Mouse (Mus musculus) embryonic facial prominence, embryonic 14.5 days (tissue): ENCODE data around the gene Eif4a1. TPM values are rescaled to one million over a fixed set of nuclear protein-coding genes. Genes with fewer than 3 reads are reported as not detected.
A peak's percentile ranks its signal among the peaks of the same experiment; 100 is the strongest.
"Not testable (repeated sequence)": the region's sequence is repeated elsewhere in the genome, so short reads cannot be mapped to it uniquely, and the experiment has no call there.

Experiments
- ATAC-seq: fragments of 200-750 bp; cut with Nextera tagmentation; 2 replicates; pipeline ENCODE4 v1.8.0; 2017; ENCODE audit warnings: low read depth, moderate number of reproducible peaks, moderate TSS enrichment
- DNase-seq: peaks from one replicate; pipeline ENCODE4 v3.0.0-alpha.2; 2015; ENCODE audit warnings: low spot score
- H3K27ac ChIP-seq: fragments of 300-500 bp; sonication (generic); replicated peaks from 2 replicates; pipeline ENCODE4 v1.5.1; 2014; ENCODE audit warnings: low read depth, mild to moderate bottlenecking, low read length, moderate library complexity
- H3K27me3 ChIP-seq: fragments of 300-500 bp; sonication (generic); replicated peaks from 2 replicates; pipeline ENCODE4 v1.6.1; 2014; ENCODE audit warnings: low read length; ENCODE audit not compliant: control insufficient read depth, insufficient read depth
- H3K36me3 ChIP-seq: fragments of 300-500 bp; sonication (generic); 2 replicates; pipeline ENCODE4 v1.6.1; 2014; ENCODE audit warnings: low read length, mixed read lengths; ENCODE audit not compliant: control insufficient read depth, insufficient read depth
- H3K4me1 ChIP-seq: fragments of 300-500 bp; sonication (generic); 2 replicates; pipeline ENCODE4 v1.6.1; 2014; ENCODE audit warnings: antibody characterized with exemption, low read length; ENCODE audit not compliant: control insufficient read depth, insufficient read depth
- H3K4me2 ChIP-seq: fragments of 300-500 bp; sonication (generic); 2 replicates; pipeline ENCODE4 v1.6.1; 2014; ENCODE audit warnings: low read depth, mild to moderate bottlenecking, low read length, moderate library complexity, mixed read lengths
- H3K4me3 ChIP-seq: fragments of 300-500 bp; sonication (generic); 2 replicates; pipeline ENCODE4 v1.5.1; 2014; ENCODE audit warnings: low read depth, mild to moderate bottlenecking, low read length
- H3K9ac ChIP-seq: fragments of 300-500 bp; sonication (generic); 2 replicates; pipeline ENCODE4 v1.6.1; 2014; ENCODE audit warnings: low read depth, mild to moderate bottlenecking, low read length, moderate library complexity, mixed read lengths
- H3K9me3 ChIP-seq: fragments of 300-500 bp; sonication (generic); 2 replicates; pipeline ENCODE4 v1.6.1; 2016; ENCODE audit warnings: low read length; ENCODE audit not compliant: control insufficient read depth
- WGBS: fragments of 180-500 bp; shearing (Covaris S2); extraction: QIAGEN DNeasy Blood & Tissue Kit; methylation state at CpG from one replicate; pipeline ENCODE4 v1.1.7; 2014; 5-methylcytosine and 5-hydroxymethylcytosine counted together
- microRNA counts: library from miRNA; unstranded; fragments of <30 nt; microRNA quantifications from one replicate; lab custom pipeline; 2017
- microRNA-seq: library from miRNA; unstranded; fragments of <30 nt; microRNA quantifications from one replicate; pipeline ENCODE4, GENCODE M21; 2016; ENCODE audit warnings: borderline number of aligned reads
- polyA plus RNA-seq: library from polyadenylated mRNA; unstranded; fragments of >200 nt; fragmentation: Nextera tagmentation; extraction: Ambion mirVana; gene quantifications from 2 replicates; pipeline ENCODE4 v1.2.1, GENCODE M21; 2014

The Eif4a1 gene
- polyA plus RNA-seq, 1 experiment from 2014 or later, result 525 TPM

GRCm38 (mm10) chr11:69624339-69624738, 47.9 kb downstream of the Eif4a1 start:
- not testable (repeated sequence) for H3K4me3 ChIP-seq, H3K4me2 ChIP-seq, H3K27ac ChIP-seq, H3K9ac ChIP-seq, H3K36me3 ChIP-seq, DNase-seq, H3K4me1 ChIP-seq, H3K9me3 ChIP-seq, ATAC-seq, H3K27me3 ChIP-seq
- WGBS, result 90% methylated on average over 2 of the region's 2 CpGs

- 61% methylated on average over 4 of the region's 4 CpGs for WGBS
- Histone ChIP-seq H3K4me1 (peaks cover 3% of the 10 kb centered on the region; the same call in 1 of the 2 replicates), H3K36me3 (no peaks in the 10 kb centered on the region; the same call in 1 of the 2 replicates), H3K9ac (peak overlapping the region; percentile 80; the same call in 1 of the 2 replicates), H3K4me3 (peak overlapping the region; percentile 61; the same call in 1 of the 2 replicates), H3K27me3 (no peaks in the 10 kb centered on the region), H3K27ac (no peak overlapping the region), H3K9me3 (no peaks in the 10 kb centered on the region), H3K4me2 (peak overlapping the region; percentile 88)
- ATAC-seq (no peak), DNase-seq (no peak)
These were observed 49.2 kb downstream of the Eif4a1 start for GRCm38 (mm10) chr11:69623006-69623405.

- H3K27me3 ChIP-seq, result no peaks in the 10 kb centered on the region
- peak overlapping the region; percentile 88 for H3K4me2 ChIP-seq
- H3K9me3 ChIP-seq, result no peaks in the 10 kb centered on the region
- DNase-seq, result no peak
- H3K4me1 ChIP-seq, result peaks cover 3% of the 10 kb centered on the region; the same call in 1 of the 2 replicates
- no peak for ATAC-seq
- H3K9ac ChIP-seq, result peak overlapping the region; percentile 80
- peak overlapping the region; percentile 61 for H3K4me3 ChIP-seq
- H3K36me3 ChIP-seq, result no peaks in the 10 kb centered on the region; the same call in 1 of the 2 replicates
- peak overlapping the region; percentile 86 for H3K27ac ChIP-seq
- 18% methylated on average over 6 of the region's 6 CpGs for WGBS
These were observed 49.8 kb downstream of the Eif4a1 start for GRCm38 (mm10) chr11:69622406-69622805.

- Histone ChIP-seq H3K4me2 (peak within 1 kb of the TSS; percentile 88), H3K9me3 (no peaks in the 10 kb centered on the region), H3K27me3 (no peaks in the 10 kb centered on the region), H3K27ac (peak within 1 kb of the TSS; percentile 86), H3K4me3 (peak within 1 kb of the TSS; percentile 61), H3K4me1 (peaks cover 3% of the 10 kb centered on the region; the same call in 1 of the 2 replicates), H3K9ac (peak within 1 kb of the TSS; percentile 80), H3K36me3 (no peaks in the 10 kb centered on the region; the same call in 1 of the 2 replicates)
- WGBS, result under 1% methylated on average over 20 of the region's 20 CpGs
- DNase-seq, result peak; percentile 94
- peak; percentile 87 for ATAC-seq
These were observed 50.5 kb downstream of the Eif4a1 start, which contains the start of gene Sat2 for GRCm38 (mm10) chr11:69621571-69622268. Sat2 (plus strand) TSS chr11:69622024.

DNA sequence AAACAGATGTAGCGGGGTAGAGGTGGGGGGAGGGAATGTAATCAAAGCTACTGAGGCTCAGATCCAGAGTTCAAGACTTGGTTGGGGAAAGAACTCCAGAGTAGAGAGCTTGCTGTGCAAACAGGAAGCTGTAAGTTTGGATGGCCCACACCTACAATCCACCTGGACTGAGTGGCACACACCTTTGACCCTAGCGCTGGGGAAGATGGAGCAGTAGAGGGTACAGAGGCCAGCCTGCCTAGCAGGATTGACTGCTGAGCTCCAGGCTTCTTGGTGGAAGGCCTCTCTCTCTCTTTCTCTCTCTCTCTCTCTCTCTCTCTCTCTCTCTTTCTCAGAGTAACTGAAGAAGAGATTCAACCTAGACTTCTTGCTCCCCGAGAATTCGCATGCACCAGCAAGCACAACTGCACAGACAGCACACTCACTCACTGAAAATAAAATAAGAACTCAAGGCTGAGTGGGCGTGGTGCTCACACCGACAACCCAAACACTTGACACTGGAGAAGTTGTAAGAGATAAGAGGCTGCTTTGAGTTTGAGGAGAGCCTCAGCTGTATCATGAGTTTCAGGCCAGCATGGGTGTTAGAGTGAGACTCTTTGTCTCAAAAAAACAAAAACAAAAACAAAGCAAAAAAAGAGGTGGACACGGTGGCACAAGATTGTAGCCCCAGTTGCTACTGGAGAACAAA, 51.7 kb downstream of the Eif4a1 start:
- ATAC-seq, result no peak
- DNase-seq, result no peak
- 85% methylated on average over 7 of the region's 7 CpGs for WGBS
- Histone ChIP-seq H3K9me3 (no peaks in the 10 kb centered on the region), H3K27ac (no peak overlapping the region), H3K27me3 (no peaks in the 10 kb centered on the region), H3K9ac (no peak overlapping the region), H3K4me2 (no peak overlapping the region), H3K4me1 (peaks cover 3% of the 10 kb centered on the region; the same call in 1 of the 2 replicates), H3K36me3 (no peaks in the 10 kb centered on the region; the same call in 1 of the 2 replicates), H3K4me3 (no peak overlapping the region)

- no peak within 1 kb of the TSS for H3K4me3 ChIP-seq
- H3K9me3 ChIP-seq, result no peaks in the 10 kb centered on the region
- DNase-seq (no peak), ATAC-seq (no peak)
- peaks cover 5% of the 10 kb centered on the region for H3K4me1 ChIP-seq
- H3K27ac ChIP-seq, result no peak within 1 kb of the TSS
- 0 out of 2 replicates have a peak within 1 kb of the TSS, but pooled peaks have one; percentile 28 for H3K9ac ChIP-seq
- no peaks in the 10 kb centered on the region for H3K36me3 ChIP-seq
- H3K27me3 ChIP-seq, result no peaks in the 10 kb centered on the region
- H3K4me2 ChIP-seq, result no peak within 1 kb of the TSS
- WGBS, result 61% methylated on average over 4 of the region's 5 CpGs
These were observed 54.4 kb downstream of the Eif4a1 start, which contains the start of gene Shbg for GRCm38 (mm10) chr11:69617805-69618204. Shbg (minus strand) TSS chr11:69617905.

MicroRNAs encoded within 50 kb of the gene (microRNA counts, 519-probe panel; counts per million panel counts)
- microRNA mmu-miR-1934 (lab: Ali Mortazavi, UCI) (19.3 counts per million), microRNA mmu-miR-467f (lab: Ali Mortazavi, UCI) (2,440 counts per million, percentile 47 among the panel's probes with 10 or more counts)

Small RNA genes lying within 50 kb of the gene (microRNA-seq; reads per million reads assigned to microRNA genes)
- gene Mir1934 (1.7 reads per million, percentile 2 among the genes with 10 or more reads in this experiment), gene Mir467f (not detected)

Other genes starting within 250 kb of the Eif4a1 start
- gene Dnah2, start 123.3 kb downstream of the Eif4a1 start, polyA plus RNA-seq, result 6.2 and 6.5 TPM in 2 replicates
- gene Efnb3, start 112.2 kb downstream of the Eif4a1 start, polyA plus RNA-seq, result 7.3 and 8.6 TPM in 2 replicates
- gene Wrap53, start 92.2 kb downstream of the Eif4a1 start, polyA plus RNA-seq, result 18.4 and 19.8 TPM in 2 replicates
- 111 and 133 TPM in 2 replicates for gene Trp53, start 92.1 kb downstream of the Eif4a1 start, polyA plus RNA-seq
- gene Atp1b2, start 66.5 kb downstream of the Eif4a1 start, polyA plus RNA-seq, result 15.6 and 17.7 TPM in 2 replicates
- not detected in 2 replicates for gene Shbg, start 54.5 kb downstream of the Eif4a1 start, polyA plus RNA-seq
- gene Sat2, start 50.4 kb downstream of the Eif4a1 start, polyA plus RNA-seq, result 15.6 and 16.6 TPM in 2 replicates
- gene Fxr2, start 39.4 kb downstream of the Eif4a1 start, polyA plus RNA-seq, result 25.4 and 26.3 TPM in 2 replicates
- gene Sox15, start 17.1 kb downstream of the Eif4a1 start, polyA plus RNA-seq, result 1.7 and 2.9 TPM in 2 replicates
- gene Mpdu1, start 9.8 kb downstream of the Eif4a1 start, polyA plus RNA-seq, result 29.1 and 33.6 TPM in 2 replicates
- 22.0 and 25.5 TPM in 2 replicates for gene Cd68, start 6.3 kb downstream of the Eif4a1 start, polyA plus RNA-seq
- gene Senp3, start 9.7 kb upstream of the Eif4a1 start, polyA plus RNA-seq, result 73.6 and 88.4 TPM in 2 replicates
- gene Tnfsf13, start 13.4 kb upstream of the Eif4a1 start, polyA plus RNA-seq, result 0.37 and 0.49 TPM in 2 replicates
- gene Tnfsf12, start 23.4 kb upstream of the Eif4a1 start, polyA plus RNA-seq, result 13.0 and 16.6 TPM in 2 replicates
- gene Tnfsfm13, start 23.7 kb upstream of the Eif4a1 start, polyA plus RNA-seq, result 6.0 and 6.6 TPM in 2 replicates
- 39.3 and 39.7 TPM in 2 replicates for gene Polr2a, start 86.2 kb upstream of the Eif4a1 start, polyA plus RNA-seq
- gene Slc35g3, start 89.5 kb upstream of the Eif4a1 start, polyA plus RNA-seq, result 0.12 TPM in 1 of 2 replicates, not detected in the other
- gene Zbtb4, start 93.5 kb upstream of the Eif4a1 start, polyA plus RNA-seq, result 3.5 and 3.9 TPM in 2 replicates
- gene Chrnb1, start 123.5 kb upstream of the Eif4a1 start, polyA plus RNA-seq, result 28.4 and 29.4 TPM in 2 replicates
- 2.3 and 3.3 TPM in 2 replicates for gene Fgf11, start 129.4 kb upstream of the Eif4a1 start, polyA plus RNA-seq
- gene Tmem102, start 133.2 kb upstream of the Eif4a1 start, polyA plus RNA-seq, result 4.1 and 4.3 TPM in 2 replicates
- not detected in 2 replicates for gene Gm39566, start 142.9 kb upstream of the Eif4a1 start, polyA plus RNA-seq
- not detected in 2 replicates for gene Spem2, start 146.0 kb upstream of the Eif4a1 start, polyA plus RNA-seq
- gene Spem1, start 149.8 kb upstream of the Eif4a1 start, polyA plus RNA-seq, result 0.26 TPM in 1 of 2 replicates, not detected in the other
- gene Nlgn2, start 165.4 kb upstream of the Eif4a1 start, polyA plus RNA-seq, result 8.3 and 10.6 TPM in 2 replicates
- 379 and 388 TPM in 2 replicates for gene Tmem256, start 166.1 kb upstream of the Eif4a1 start, polyA plus RNA-seq
- 102 and 121 TPM in 2 replicates for gene Plscr3, start 174.0 kb upstream of the Eif4a1 start, polyA plus RNA-seq
- 3.2 and 3.7 TPM in 2 replicates for gene Tnk1, start 186.3 kb upstream of the Eif4a1 start, polyA plus RNA-seq
- not detected in 2 replicates for gene Tmem95, start 205.6 kb upstream of the Eif4a1 start, polyA plus RNA-seq
- 5.9 and 7.2 TPM in 2 replicates for gene Kctd11, start 209.0 kb upstream of the Eif4a1 start, polyA plus RNA-seq
- gene Acap1, start 223.1 kb upstream of the Eif4a1 start, polyA plus RNA-seq, result 1.5 and 2.1 TPM in 2 replicates
- gene 2810408A11Rik, start 228.6 kb upstream of the Eif4a1 start, polyA plus RNA-seq, result 5.7 and 8.3 TPM in 2 replicates
- 10.1 and 10.3 TPM in 2 replicates for gene Neurl4, start 228.6 kb upstream of the Eif4a1 start, polyA plus RNA-seq
- 55.0 and 57.2 TPM in 2 replicates for gene Gps2, start 241.5 kb upstream of the Eif4a1 start, polyA plus RNA-seq
- 1,503 and 1,606 TPM in 2 replicates for gene Eif5a, start 249.5 kb upstream of the Eif4a1 start, polyA plus RNA-seq